Mouse (Mus musculus) brown adipose tissue, adult 24 weeks (tissue): Measurements from ENCODE around the gene Comt. TPM values are rescaled to one million over a fixed set of nuclear protein-coding genes. Genes with fewer than 3 reads are reported as not detected.

Experiments used
- H3K27ac ChIP-seq: fragments of 200-500 bp; replicated peaks from 2 replicates; pipeline ENCODE4 v1.5.1; 2012; ENCODE audit warnings: low read depth, mild to moderate bottlenecking, low read length
- H3K4me1 ChIP-seq: fragments of 200-500 bp; 2 replicates; pipeline ENCODE4 v1.6.1; 2012; ENCODE audit warnings: low read length, mixed read lengths; ENCODE audit not compliant: control insufficient read depth, insufficient read depth, insufficient read length
- H3K4me3 ChIP-seq: fragments of 200-500 bp; 2 replicates; pipeline ENCODE4 v1.5.1; 2012; ENCODE audit warnings: low read depth, mild to moderate bottlenecking, low read length, moderate library complexity; ENCODE audit not compliant: insufficient read depth
- polyA plus RNA-seq: library from polyadenylated mRNA; stranded (reverse); fragments of >200 nt; gene quantifications from 2 replicates; pipeline ENCODE4 v1.2.4, GENCODE M21; 2012; ENCODE audit not compliant: missing spikeins, insufficient read depth, insufficient read length

The Comt gene
- polyA plus RNA-seq, 1 experiment = 452 TPM

DNA sequence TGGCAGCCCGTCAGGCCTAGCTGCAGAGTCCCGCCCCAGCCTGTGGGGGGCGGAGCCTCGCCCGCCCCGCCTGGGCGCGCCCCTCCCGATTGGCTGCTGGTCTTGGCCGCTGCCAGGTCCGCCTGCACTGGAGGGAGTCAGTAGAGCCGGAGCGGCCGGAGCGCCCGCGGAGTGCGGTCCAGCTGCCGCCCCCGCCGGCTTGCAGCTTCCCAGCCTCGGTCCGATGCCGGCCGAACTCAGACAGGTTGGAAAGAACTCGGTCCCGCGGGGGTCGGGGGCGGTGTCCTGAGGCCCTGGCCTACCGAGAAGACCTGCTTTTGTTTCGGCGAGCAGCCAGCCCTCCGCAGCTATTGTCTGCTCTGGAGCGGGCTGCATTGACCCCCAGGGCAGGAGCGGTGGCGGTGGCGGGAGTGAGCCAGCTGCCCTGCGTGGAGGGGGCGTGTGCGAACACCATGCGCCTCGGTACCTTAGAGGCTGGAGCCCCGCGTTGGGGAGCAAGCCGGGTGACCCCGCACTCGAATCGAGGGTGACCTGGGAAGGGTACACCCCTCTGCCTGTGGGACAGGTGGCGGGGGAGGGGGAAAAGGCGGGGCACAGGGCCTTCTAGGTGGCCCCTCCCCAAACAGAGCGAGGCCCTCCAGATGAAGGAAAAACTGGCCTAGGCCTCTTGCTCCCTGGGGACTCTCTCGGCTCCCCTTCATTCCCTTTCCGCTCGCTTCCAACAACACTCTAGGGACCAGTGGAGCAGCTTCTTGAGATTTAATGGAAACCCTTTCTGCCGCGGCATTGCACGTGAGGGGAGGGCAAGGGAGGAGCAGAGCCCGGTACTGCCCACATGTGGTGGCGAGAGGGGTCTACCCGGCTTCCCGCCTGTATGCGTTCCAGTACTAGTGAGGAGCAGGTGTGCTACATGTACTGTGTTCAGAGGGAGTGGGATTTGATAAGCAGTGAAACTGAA is 33.9 kb downstream of the Comt start:
- H3K27ac ChIP-seq = no peak overlapping the region
- no peaks in the 10 kb centered on the region for H3K4me1 ChIP-seq

GRCm38 (mm10) chr16:18391728-18392127 is 34.9 kb downstream of the Comt start:
- H3K4me1 ChIP-seq = no peaks in the 10 kb centered on the region
- no peak overlapping the region for H3K4me3 ChIP-seq
- no peak overlapping the region for H3K27ac ChIP-seq

More for the DNA sequence above, 33.9 kb downstream of the Comt start:
- H3K4me3 ChIP-seq = peak overlapping the region; percentile 71

DNA sequence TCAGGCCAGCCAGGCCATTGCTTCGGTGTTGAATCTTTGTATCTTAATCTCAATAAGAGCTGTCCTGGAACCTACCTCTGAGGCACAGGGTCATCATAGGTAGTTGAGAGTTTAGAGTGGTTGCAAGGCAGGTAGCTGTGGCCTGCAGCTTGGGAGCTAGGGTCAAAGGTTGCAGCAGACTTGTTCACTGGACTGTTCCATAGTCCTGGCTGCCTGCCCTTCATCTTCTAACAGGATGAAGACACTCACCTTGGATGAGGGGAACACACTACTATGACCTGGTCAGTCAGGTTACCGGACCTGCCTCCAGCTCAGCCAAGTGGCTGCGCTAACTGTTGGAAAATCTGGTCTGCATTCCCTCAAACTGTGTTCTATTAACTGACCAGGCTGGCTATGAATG is 35.5 kb downstream of the Comt start:
- H3K4me3 ChIP-seq = no peak overlapping the region
- no peak overlapping the region for H3K27ac ChIP-seq
- no peaks in the 10 kb centered on the region for H3K4me1 ChIP-seq

DNA sequence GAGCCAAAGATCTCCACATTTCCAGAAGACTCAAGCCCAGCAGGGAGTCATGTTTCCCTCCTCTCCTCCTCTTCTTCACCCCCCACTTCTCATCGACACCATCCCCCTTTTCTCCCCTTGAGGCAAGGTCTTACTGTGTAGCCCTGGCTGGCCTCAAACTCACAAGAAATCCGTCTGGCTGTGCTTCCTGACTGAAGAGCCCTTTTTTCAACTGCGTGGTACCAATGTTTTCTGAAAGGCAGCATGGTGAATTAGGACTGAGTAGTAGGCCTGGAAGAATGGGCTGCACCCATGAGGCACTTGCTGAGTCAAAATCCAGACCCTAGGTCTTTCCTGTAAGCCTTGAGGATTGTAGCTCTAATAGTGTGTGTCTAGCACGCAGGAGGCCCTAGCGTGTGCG is 36.3 kb downstream of the Comt start:
- no peak overlapping the region for H3K27ac ChIP-seq
- no peaks in the 10 kb centered on the region for H3K4me1 ChIP-seq
- H3K4me3 ChIP-seq = no peak overlapping the region

- Histone ChIP-seq H3K4me1 (no peaks in the 10 kb centered on the region), H3K27ac (no peak overlapping the region), H3K4me3 (no peak overlapping the region)
Measured at GRCm38 (mm10) chr16:18388583-18389435, 37.8 kb downstream of the Comt start.

DNA sequence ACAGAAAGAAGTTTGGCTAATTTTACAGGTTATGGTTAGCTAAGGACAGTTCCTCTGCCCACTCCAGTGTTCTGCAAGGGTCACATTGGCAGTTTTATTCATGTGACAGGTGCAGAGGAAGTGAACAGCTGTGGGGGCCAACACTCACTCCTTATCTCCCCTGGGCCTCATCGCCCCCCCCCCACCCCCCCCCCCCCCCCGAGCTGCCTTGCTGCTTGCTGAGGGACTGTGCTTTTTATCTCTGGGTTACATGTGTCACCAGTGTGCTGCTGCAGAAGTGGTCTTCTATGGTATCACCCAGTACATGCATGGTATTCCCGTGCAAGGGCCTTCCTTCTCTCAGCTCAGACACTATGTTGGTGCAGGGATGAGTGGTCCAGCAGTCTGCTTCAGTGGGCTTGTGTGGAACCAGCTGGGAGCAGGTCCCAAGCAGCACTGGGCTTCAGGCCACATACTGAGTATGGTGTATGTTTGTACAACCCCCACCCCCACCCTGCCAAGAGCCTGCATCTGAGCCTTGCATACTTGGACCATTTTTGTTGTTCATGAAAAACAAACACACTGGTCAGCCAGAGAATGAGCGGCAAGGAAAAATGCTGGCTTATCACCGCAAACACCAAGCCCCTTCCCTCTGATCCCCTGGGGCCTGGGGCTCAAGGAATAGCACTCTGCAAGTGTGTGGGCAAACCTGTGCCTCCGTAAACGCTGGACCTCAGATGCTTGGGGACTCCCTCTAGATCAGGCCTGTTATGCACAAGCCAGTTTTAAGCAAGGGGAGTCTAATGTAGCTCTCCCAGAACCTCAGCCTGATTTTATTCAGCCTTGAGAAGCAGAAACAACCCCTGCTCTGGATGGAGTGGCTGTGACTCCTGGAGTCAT is 38.7 kb downstream of the Comt start:
- no peak overlapping the region for H3K27ac ChIP-seq
- no peak overlapping the region for H3K4me3 ChIP-seq
- no peaks in the 10 kb centered on the region for H3K4me1 ChIP-seq

DNA sequence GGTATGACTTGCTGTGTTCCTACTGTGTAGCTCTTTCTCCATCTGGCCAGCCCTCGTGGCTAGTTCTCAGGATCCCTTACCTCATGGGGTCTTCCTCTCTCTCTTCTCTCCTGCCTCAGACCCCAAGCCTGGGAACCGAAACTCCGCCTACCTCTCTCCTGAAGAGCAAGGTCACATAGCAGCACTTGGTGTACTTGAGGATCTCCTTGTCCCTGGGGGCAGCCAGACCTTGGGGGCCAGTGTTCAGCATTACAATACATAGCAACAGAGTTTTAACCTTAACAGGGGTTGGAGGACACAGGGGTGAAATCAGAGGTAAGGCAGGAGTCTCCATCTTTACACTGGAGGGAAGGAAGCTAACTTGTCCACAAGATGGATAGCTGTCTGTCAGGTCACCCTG is 39.7 kb downstream of the Comt start:
- Histone ChIP-seq H3K4me1 (no peaks in the 10 kb centered on the region), H3K4me3 (no peak overlapping the region), H3K27ac (no peak overlapping the region)

GRCm38 (mm10) chr16:18386451-18386850 is 40.2 kb downstream of the Comt start:
- Histone ChIP-seq H3K4me1 (no peaks in the 10 kb centered on the region), H3K4me3 (no peak overlapping the region), H3K27ac (no peak overlapping the region)

DNA sequence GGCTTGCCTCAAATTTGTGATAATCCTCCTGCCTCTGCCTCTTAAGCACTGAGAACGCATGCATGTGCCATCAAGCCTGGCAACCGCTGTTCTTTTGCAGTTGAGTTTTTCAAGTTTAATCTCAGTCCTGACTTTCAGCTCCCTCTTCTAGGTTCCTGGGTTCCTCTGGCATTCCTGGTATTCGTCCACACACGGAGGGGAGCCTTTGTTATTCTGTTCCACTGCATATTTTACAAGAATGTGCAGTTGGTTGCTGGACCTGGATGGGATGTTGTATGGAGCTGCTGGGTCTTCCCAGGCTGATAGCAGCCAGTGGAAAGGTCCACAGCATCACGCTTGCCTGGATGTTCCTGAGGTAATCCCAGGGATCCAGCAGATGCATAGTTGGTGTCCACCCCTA is 41.2 kb downstream of the Comt start:
- Histone ChIP-seq H3K27ac (no peak overlapping the region), H3K4me3 (no peak overlapping the region), H3K4me1 (no peaks in the 10 kb centered on the region)

GRCm38 (mm10) chr16:18384659-18385058 is 42.0 kb downstream of the Comt start:
- H3K4me3 ChIP-seq = no peak overlapping the region
- H3K4me1 ChIP-seq = no peaks in the 10 kb centered on the region
- no peak overlapping the region for H3K27ac ChIP-seq

DNA sequence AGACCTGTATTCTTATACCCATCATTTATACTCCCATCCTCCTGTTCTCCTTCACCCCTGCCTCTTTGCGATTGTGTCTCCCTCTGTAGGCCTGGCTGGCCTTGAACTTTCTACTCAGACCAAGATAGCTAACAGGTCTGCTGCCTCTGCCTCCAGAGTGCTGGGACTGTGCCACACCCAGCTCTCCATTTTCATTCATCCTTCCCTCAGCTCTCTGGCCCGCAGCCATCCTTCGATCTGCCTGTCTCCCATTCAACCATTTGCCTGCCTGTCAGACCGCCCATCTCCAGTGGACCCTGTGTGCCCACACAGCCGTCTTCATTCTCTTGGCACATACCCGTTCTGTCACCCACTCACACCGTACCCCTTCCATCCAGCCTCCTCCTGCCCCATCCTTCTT is 42.4 kb downstream of the Comt start:
- Histone ChIP-seq H3K4me3 (no peak overlapping the region), H3K27ac (no peak overlapping the region), H3K4me1 (no peaks in the 10 kb centered on the region)

DNA sequence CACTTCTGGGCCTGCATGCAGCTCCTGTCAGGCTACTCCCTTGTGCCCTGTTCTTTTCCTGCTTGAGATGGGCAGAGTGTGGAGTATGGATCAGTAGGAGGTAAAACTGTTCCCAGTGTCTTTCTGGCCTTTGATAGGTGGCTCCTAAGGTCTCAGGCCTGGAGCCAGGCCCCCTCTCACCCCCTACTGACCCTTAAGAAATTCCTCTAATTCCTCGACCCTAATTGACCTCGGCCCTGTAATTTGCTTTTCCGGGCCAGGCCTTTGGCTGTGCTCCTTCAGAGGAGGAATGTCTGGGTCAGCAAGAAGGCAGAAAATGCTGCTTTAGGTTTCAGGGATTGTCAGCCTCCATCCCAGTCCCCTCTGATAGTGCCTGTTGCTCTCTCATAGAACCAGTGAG is 42.9 kb downstream of the Comt start:
- Histone ChIP-seq H3K27ac (no peak overlapping the region), H3K4me3 (no peak overlapping the region), H3K4me1 (no peaks in the 10 kb centered on the region)

DNA sequence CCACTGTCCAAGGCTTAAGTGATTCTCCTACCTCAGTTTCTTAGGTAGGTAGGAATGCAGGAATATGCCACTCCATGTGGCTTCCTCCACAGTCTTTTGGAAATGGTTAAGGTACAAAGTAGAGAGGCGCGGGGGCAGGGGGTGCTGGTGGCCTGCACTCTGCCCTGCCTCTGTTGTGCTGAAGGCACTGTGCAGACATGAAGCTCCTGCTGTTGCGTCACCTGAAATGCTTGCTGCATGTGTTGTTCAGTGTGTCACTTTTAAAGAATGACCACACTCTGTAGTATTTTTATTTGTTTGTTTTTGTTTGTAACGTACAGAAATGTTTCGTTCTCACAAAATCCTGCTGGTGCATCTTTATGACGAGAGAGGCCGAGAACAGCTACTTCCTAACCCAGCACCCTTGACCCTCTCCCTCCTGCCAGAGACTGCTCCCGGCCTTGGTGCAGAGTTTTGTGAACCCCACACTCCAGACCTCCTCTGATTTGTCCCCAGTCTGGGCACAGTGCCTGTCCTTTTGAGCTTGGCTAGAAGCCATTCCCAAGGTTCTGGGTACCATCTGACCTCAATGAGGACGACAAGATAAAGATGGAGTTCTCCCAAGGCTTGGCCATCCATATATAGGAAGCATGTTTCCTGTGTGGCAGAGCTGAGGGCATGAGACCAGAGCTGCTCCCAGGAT is 43.5 kb downstream of the Comt start:
- H3K4me3 ChIP-seq = no peak overlapping the region
- H3K27ac ChIP-seq = no peak overlapping the region
- H3K4me1 ChIP-seq = no peaks in the 10 kb centered on the region

DNA sequence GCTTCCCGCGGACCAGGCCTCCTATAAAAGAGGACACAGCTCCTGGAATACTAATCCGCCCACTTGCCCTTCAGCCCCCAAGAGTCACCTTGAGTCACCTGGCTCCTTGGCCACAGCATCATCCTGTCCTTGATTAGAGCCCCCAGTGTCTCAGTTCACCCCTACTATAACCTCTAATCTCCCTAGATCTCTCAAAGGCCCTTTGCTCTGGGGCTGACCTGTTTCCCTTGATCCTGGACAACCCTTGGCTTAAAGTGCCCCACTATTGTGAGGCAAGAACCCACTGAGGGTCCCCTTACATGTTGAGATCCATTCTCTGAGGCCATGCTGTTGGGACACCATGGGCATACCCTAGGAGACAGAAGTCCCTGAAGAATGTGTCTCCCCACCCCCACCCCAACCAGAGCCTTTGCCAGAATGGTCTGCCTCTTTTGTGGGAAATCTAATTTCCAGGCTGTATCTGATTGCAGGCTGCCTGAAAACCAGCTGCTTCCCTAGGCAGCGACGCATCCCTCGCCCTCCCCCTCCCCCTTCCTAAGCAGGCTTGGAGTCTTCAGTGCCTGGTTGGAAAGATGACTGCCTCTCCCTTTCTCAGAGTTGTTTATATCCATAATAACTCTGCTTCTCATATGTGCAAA is 44.9 kb downstream of the Comt start:
- Histone ChIP-seq H3K4me1 (no peaks in the 10 kb centered on the region), H3K27ac (no peak overlapping the region), H3K4me3 (no peak overlapping the region)
